Mouse (Mus musculus) heart, postnatal 36 days (tissue): ENCODE results near the gene Nmnat3. TPM values are rescaled to one million over a fixed set of nuclear protein-coding genes. Genes with fewer than 3 reads are reported as not detected.
"Not testable (repeated sequence)": the region's sequence is repeated elsewhere in the genome, so short reads cannot be mapped to it uniquely, and the experiment has no call there.

Experiments
- DNase-seq, 2 experiments: peaks; one replicate each; pipeline ENCODE4 v3.0.0; 2021 to 2022
- intact Hi-C: fragments of 180-260 bp; cut with DNase I; formaldehyde crosslinking; loops from one replicate; pipeline ENCODE4 v1.15.1; 2025
- total RNA-seq, 2 experiments: library from RNA; stranded (reverse); gene quantifications; 2 replicates each; pipeline ENCODE4 v1.2.3; 2021

Nmnat3 gene
- 10 to 100 TPM; 13.5 to 15.0 TPM for total RNA-seq

GRCm38 (mm10) chr9:98287135-98287534 is at the start of gene Nmnat3:
Gene Nmnat3, plus strand, starts transcription at chr9:98287435.
- intact Hi-C loops, result not testable (repeated sequence)

GRCm38 (mm10) chr9:98243481-98243880 is 43.8 kb upstream of the Nmnat3 start:
- intact Hi-C loops, result no loop called here
- no peak for DNase-seq

More at GRCm38 (mm10) chr9:98287135-98287534, at the start of gene Nmnat3:
- DNase-seq, result not testable (repeated sequence)

DNA sequence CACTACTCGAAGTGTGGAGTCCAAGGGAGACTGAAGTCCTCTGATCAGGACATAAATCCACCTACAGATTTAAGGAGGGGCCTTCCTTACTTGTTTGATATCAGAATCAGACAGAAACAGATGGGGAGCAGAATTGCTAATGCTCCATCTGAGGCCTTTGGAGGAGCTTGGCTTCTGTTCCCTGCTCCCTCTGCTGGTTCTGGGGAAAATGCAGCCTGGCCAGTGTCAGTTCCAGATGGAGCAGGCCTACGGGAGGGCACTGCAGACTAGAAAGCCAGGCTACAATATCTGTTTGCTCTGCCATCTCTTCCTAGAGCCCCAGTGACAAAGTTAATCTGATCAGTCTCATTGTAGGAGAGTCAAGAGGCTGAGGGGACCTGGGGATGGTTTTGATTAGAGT is 43.0 kb upstream of the Nmnat3 start:
- intact Hi-C loops, result no loop called here
- no peak for DNase-seq

DNA sequence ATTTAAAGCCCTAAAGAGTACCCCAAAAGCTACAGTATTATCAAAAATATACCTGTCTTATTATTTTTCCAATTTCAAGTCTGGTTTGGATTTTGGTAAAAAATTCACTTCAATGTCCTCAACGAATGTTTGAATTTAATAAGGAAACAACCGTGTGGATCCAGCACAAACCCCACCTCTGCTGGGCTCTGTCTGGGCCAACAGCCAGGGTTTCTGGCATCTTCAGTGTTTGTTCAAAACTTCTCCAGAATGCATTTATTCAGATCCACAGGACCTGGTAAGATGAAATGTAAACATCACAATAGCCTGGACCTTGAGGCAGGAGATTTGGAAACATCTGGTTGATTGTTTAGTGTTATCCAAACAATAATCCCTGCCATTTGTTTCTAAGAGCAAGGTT is 42.0 kb upstream of the Nmnat3 start:
- intact Hi-C loops, result no loop called here
- no peak for DNase-seq

GRCm38 (mm10) chr9:98246351-98246750 is 40.9 kb upstream of the Nmnat3 start:
- intact Hi-C loops, result no loop called here
- no peak for DNase-seq

DNA sequence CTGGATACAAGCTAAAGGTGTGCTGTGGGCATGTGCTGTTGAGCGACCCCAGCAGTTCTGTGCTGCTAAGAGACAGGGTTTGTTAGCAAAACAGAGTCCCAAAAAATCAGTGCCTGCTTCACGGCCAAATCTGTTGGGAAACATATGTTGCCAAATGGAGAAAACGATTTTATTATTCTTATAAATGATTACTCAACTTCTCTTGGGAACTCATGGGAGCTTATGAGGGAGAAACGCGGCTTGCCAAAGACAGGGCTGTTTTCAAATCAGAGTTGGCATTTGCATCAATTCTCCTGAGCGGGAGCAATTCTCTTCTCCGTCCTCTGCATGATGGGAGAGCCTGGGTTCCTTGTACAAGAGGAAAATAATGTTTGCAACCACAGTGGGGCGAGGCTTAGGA is 27.0 kb upstream of the Nmnat3 start:
- peak in 1 of 2 experiments; percentile 2 for DNase-seq
- intact Hi-C loops, result no loop called here

DNA sequence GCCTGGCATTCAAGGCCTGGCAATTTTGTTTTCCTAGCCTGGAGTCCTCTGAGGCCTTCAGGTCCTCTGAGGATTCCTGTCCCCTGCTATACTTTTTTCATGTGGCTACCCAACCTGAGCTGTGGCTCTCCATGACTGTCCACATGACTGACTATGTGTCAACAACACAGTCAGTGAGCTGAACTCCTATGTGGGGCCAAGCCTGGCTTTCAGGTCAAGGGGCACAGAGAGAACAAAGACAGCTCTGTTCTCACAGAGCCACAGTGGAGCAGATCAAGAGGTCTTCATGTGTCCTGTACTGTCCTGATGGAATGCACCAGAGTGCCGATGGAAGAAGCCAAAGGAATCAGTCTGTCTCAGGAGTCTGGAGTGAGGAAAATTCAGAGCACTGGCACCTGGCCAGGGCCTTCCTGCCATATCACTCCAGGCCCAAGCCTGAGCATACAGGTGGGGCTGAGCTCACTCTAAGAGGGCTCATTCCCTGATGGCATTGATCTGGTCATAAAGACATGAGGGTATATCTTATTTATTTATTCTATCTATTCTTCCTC is 25.7 kb upstream of the Nmnat3 start:
- intact Hi-C loops, result no loop called here

DNA sequence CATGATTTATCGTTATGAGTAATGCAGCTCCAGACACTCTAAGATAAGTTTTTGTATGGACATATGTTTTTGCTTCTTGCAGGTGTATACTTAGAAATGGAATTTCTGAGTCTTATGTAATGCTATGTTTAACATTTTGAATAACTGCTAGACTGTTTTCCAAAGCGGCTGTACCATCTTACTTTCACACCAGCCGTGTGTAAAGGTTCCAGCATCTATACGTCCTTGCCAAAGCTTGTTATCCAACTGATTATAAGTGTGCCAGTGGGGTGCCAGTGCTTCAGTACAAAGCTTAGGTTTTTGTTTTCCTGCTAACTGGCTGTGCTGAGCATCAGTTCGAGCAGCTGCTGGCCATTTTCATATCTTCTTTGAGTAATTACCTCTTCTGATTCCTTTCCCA is 22.3 kb upstream of the Nmnat3 start:
- intact Hi-C loops, result no loop called here
- DNase-seq, result no peak

More for the DNA sequence above, 25.7 kb upstream of the Nmnat3 start:
- no peak for DNase-seq

GRCm38 (mm10) chr9:98272734-98273133 is 14.5 kb upstream of the Nmnat3 start:
- DNase-seq, result no peak
- intact Hi-C loops, result no loop called here

- DNase-seq, result no peak
- intact Hi-C loops, result no loop called here
Observed at GRCm38 (mm10) chr9:98275080-98275479, 12.2 kb upstream of the Nmnat3 start.

GRCm38 (mm10) chr9:98280162-98280561 is 7.1 kb upstream of the Nmnat3 start:
- intact Hi-C loops, result no loop called here
- DNase-seq, result no peak

- no peak for DNase-seq
- intact Hi-C loops, result no loop called here
Observed at GRCm38 (mm10) chr9:98285606-98286301, 1.5 kb upstream of the Nmnat3 start.

DNA sequence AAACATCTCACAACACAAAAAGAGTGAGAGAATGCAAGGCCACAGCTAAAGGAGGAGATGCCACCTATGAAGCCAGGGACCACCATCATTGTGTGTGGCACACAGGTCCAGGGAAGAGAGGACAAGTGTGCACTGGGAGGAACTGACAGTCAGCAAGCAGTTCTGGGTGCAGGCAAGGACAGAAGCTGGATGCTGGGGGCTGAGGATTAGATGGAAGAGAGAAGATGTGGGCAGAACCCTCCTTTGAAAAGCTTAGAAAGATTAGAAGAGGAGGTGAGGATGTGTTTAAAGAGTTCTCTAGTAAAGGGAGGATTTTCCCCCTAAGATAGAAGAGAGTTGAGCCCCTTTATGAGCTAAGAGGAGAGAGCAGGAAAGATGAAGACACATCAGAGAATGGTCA is 2.4 kb downstream of the Nmnat3 start:
- DNase-seq, result no peak
- intact Hi-C loops, result no loop called here

GRCm38 (mm10) chr9:98290591-98290990 is 3.4 kb downstream of the Nmnat3 start:
- intact Hi-C loops, result no loop called here
- DNase-seq, result no peak

- intact Hi-C loops, result no loop called here
- DNase-seq, result peak; percentile 88 to 90
Observed at GRCm38 (mm10) chr9:98296383-98297201, 9.4 kb downstream of the Nmnat3 start.

DNA sequence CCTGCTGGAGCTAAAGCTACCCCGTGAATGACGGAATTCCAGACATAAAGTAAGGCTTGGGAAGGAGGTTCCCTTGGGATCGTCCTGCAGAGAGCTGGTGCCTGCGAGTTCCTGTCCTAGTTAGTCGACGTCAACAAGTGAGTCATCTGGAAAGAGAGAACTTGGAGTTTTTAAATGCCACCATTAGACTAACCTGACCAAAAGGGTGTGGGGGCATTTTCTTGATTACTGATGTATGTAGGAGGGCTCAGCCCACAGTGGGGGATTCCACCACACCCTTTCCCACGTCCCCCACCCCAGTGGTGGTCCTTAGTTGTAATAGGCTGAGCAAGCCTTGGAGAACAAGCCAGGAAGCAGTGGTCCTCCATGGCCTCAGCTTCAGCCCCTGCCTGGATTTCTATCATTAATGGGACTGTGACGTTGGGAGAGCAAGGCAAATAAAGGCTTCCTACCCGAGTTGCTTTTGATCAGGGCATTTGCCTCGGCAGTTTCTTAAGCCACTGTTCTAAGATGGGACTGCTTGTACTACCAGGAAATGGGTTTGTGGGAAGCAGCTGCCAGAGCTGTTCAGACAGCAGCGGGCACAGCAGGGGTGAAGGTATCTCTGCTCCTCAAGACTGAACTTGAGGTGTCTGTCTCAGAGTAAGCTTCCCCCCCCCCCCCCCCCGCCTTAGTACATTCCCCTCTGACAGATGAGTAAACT is 10.2 kb downstream of the Nmnat3 start:
- peak in 1 of 2 experiments; percentile 9 for DNase-seq
- intact Hi-C loops, result no loop called here

GRCm38 (mm10) chr9:98297937-98298595 is 10.8 kb downstream of the Nmnat3 start:
- intact Hi-C loops, result no loop called here

DNA sequence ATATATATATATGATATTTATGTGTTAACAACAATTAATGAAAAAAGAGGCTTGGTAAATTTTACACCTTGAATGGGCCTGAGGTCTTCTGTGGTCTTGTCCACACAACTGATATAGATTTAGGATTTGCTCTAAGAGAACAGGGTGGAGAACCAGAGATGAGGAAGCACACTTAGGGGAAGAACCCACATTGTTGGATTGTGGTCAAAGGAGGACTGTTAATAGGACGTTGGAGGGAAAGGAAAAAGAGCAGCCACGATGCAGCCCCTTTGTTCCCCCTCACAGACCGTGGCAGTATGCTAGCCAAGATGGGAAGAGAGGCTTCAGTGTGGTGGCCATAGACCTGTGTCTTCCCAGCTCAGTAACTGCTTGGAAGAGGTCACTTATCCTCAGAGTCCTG is 11.5 kb downstream of the Nmnat3 start:
- intact Hi-C loops, result no loop called here
- no peak for DNase-seq

More at GRCm38 (mm10) chr9:98297937-98298595, 10.8 kb downstream of the Nmnat3 start:
- no peak for DNase-seq

DNA sequence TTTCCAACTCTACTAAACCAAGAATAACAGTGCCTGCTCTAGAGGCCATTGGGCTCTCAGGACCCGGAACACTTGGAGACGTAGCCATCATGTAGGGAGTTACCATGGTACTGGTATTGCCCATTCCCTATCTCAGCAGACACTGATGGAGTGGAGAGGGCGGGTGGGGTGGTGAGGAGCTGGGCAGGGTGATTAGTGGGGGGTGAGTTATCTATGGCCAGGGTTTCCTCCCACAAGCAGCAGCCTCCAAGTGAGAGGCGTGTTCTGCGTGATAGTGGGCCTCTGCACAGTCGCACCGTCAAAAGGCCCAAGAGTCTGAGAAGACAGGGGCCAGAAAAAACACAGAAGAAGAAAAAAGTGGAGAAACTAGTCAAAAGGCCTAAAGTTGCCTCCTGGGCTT is 12.0 kb downstream of the Nmnat3 start:
- DNase-seq, result no peak
- intact Hi-C loops, result no loop called here

DNA sequence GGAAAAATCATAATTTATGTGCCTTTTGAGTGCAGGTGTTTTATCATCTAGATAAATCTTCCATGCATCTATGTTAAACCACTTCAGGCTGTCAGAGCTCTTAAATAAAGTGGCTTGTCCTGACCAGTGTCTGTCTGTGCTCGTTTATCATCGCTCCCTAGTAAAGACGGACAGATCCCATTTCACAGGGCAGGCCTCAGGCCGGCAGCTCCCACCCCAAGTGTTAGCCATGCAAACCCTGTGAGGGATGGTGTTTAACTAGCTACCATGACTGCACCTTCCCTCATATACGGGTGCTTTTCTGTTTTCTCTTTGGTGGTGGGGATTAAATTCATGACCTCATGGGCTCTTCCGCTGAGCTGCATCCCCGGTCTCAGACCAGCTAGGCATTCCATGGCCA is 13.3 kb downstream of the Nmnat3 start:
- intact Hi-C loops, result no loop called here
- DNase-seq, result no peak
